Mouse (Mus musculus): ENCODE measurements around the gene Dnaic1.

- TF ChIP-seq CTCF (IDR thresholded peaks at IDR 0.05; ENCODE audit: low read depth) (no peak), EP300 (IDR thresholded peaks at IDR 0.05; ENCODE audit: low read depth) (no peak)
Observed at GRCm38 (mm10) chr4:41633001-41633400, 63.4 kb downstream of the Dnaic1 start.
